Mouse (Mus musculus) embryo, embryonic 10 days (tissue): ENCODE measurements at regions not wholly inside any gene's neighbourhood (a gene's known extent, or its start where the extent isn't known, plus 50 kb on each side); places are given as distances from the start of the nearest gene placed in this dataset.

Source experiments
- DNase-seq: peaks from one replicate; pipeline ENCODE4 v3.0.0-alpha.2; 2015; ENCODE audit warnings: low spot score

DNA sequence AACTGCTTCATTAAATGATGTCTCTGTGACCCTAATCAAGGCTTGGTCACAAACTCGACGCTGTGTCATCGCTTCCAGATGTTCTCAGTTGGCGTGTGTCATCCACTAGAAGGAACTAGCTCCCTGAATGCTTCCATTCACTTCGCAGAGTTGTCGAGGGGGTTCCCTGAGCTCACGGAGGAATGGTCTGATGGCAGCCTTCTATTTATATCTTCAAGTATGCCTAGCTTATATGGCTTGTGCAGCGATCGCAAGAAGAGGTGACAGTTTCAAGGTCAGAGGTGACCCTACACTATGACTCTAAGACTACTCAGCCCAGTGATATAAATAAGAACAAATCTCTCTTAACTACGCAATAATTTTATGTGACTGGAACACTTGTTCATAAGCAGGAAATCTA, 126.3 kb downstream of the Nr4a2 start:
- peak; percentile 11 for DNase-seq

DNA sequence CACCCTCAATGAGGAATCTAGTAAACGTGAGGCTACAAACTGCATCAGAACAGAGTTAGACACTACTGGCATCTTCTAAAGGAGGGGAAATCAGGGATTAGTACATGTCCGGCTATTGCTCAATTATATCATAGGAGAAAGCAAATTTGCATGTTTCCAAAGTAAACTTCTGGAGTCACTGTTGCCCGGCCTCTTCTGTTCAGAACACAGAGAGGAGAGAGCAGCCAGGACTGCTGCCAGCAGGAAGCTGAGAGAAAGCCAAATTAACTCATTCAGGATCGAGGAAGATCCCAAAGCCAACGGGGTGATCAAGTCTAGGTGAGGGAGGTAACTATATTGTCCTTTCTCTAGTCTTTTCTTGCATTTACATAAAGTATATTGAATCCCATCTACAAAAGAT, 131.0 kb downstream of the Nr4a2 start:
- DNase-seq: no peak

DNA sequence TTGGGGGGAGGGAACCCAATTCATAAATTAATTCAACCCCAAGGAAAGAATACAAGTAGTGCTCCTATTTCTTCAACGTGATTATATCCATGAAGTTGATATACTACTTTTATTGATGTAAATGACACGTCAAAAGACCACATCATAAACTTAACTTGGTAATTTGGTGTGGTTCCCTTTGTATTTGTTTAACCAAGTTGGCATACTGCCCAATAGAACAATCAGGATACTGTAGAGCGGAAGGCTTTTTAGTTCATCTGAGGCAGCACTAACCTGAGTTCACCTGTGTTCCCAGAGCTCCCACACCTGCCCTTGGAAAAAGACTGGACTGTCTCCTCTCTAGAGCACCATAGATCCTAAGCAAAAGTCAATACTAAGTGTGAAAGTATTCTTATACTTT, 132.0 kb downstream of the Nr4a2 start:
- no peak for DNase-seq

- DNase-seq: no peak
These were observed 133.0 kb downstream of the Nr4a2 start for GRCm38 (mm10) chr2:56990768-56991167.

DNA sequence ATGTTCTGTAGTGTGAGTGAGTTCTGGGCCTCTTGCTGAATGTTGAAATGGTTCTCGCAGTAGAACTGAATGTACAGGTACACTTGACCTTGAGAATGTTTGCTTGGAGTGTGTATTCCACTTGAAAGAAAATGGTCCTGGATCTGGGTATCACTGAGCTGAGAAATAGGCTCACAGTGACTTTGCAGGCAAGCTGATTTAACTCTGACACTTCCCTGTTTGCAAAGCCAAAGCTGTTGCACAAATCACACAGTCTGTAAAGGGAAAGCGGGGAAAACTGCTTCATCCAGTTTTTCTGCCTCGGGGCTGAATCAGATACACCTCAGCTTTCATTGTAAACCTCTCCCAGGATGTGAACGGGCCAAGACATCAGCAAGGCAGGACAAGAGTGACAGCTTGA, 140.6 kb downstream of the Nr4a2 start:
- no peak for DNase-seq

- no peak for DNase-seq
These were observed 143.2 kb downstream of the Nr4a2 start for GRCm38 (mm10) chr2:56980601-56981000.

DNA sequence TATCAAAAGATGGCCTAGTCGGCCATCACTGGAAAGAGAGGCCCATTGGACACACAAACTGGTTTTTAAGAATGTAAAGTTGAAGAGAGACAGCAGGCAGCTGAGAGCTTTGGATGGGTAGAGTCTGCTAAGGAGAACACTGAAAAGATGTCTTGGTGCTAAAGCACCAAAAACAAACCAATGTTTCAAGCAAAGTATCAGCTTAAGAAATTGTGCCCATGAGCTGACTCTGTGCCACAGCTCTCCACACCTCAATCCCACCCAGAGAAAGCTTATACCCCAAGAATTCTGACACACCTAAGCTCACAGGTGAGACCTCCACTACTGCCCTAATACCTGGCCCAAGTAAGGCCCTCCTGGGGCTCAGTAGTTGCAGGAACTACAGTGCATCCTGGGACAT, 148.1 kb downstream of the Nr4a2 start:
- no peak for DNase-seq

GRCm38 (mm10) chr2:56963937-56964695, 159.7 kb downstream of the Nr4a2 start:
- DNase-seq: no peak

DNA sequence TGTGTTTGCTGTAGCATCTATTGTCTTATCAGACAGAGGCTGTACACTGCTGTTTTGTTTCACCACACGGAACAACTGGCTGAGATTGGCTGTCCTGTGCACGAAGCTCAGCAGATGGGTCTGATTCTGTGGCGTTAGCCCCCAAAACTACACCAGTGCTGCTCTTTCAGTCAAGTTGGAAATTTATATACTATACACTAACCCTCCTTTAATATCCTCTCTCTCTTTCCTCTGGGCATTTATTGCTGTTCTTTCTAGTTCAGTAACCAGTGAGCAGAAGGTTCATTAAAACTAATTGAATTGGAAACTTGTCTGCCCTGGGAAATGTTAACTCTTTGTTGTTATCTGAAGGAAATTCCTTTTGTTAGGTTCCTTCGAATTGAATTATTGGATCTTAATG, 164.1 kb downstream of the Nr4a2 start:
- DNase-seq: no peak

GRCm38 (mm10) chr2:56953337-56953736, 170.5 kb downstream of the Nr4a2 start:
- no peak for DNase-seq

DNA sequence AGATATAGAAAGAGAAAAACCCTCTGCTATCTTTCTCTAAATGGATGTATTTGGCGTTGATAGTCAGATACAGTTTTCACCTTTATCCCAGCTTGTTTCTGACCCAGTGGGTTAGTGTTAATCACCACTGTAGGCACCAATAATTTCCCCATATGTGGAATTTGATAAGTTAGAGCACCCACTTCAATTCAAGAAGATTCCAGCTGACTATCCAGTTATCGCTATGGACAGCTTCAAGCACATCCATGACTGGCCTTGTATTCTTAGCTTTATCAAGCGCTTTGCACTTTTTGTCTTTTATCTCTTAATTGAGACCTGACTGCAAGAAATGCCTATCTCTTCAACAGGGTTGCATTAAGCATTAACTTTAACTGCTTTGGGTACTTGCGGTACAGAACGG, 211.3 kb downstream of the Nr4a2 start:
- no peak for DNase-seq

GRCm38 (mm10) chr2:56909096-56909865, 214.5 kb downstream of the Nr4a2 start:
- no peak for DNase-seq

- no peak for DNase-seq
These were observed 238.6 kb downstream of the Nr4a2 start for GRCm38 (mm10) chr2:56885181-56885580.

DNA sequence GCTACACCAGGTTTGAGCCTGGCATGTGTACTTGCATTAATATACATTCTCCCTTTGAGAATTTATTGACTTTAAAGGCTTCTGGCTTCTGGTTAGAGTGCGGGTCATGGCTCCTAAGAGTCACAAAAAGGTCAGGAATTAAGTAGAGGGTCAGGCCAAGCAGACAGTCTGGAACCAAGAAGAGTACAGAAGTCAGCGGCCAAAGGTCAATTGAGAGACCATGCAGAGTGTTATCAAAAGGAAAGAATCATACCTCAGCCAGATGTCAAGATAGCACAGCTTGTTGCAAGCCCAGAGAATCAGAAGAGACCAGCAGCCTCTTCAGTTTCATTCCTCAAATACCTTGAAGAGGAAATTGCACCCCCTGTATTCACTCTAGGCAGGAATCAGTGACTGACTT, 263.0 kb downstream of the Nr4a2 start:
- peak; percentile 62 for DNase-seq

- no peak for DNase-seq
These were observed 303.3 kb downstream of the Nr4a2 start for GRCm38 (mm10) chr2:56820551-56820950.

- DNase-seq: no peak
These were observed 339.0 kb downstream of the Nr4a2 start for GRCm38 (mm10) chr2:56784808-56785207.
